In genomic region chr7:28972542-28972985, GRCm38 (mm10) we compare ENCODE assay signal across 8 mouse cellular contexts. TPM values are rescaled to one million over a fixed set of nuclear protein-coding genes. Genes with fewer than 3 reads are reported as not detected.
DNase-seq lines count a peak whose midpoint lies in the region; ATAC-seq and TF ChIP-seq lines count a peak whose summit lies in the region.

No protein-coding gene starts in this region.

- peaks cover 13% of the 10 kb centered on the region for H3K4me1 ChIP-seq in lung, embryonic 14.5 days (ENCODE audit: insufficient read depth)

- peaks cover 65% of the 10 kb centered on the region for H3K36me3 ChIP-seq in lung, embryonic 14.5 days (ENCODE audit: insufficient read depth)

- TF ChIP-seq CTCF in layer of hippocampus, adult 2 months (conservative IDR thresholded peaks at IDR 0.05): peak; percentile 83
- peak; percentile 87 for TF ChIP-seq CTCF in lung, embryonic 14.5 days (IDR thresholded peaks at IDR 0.05; ENCODE audit: low read depth)

- no peaks in the 10 kb centered on the region for H3K27me3 ChIP-seq in lung, embryonic 14.5 days (ENCODE audit: insufficient read depth, low read length)

- H3K9me3 ChIP-seq in lung, embryonic 14.5 days (ENCODE audit: low read depth, low read length): no peaks in the 10 kb centered on the region

- WGBS in lung, embryonic 14.5 days: 57% methylated on average over 8 of the region's 8 CpGs

- H3K9ac ChIP-seq in lung, embryonic 14.5 days: no peak overlapping the region

- H3K4me2 ChIP-seq in lung, embryonic 14.5 days: no peak overlapping the region

- peak overlapping the region; percentile 75 for H3K27ac ChIP-seq in layer of hippocampus, adult 2 months
- H3K27ac ChIP-seq in lung, embryonic 14.5 days (ENCODE audit: low read depth): peak overlapping the region; percentile 46; the same call in 1 of the 2 replicates

- no peak overlapping the region for H3K4me3 ChIP-seq in layer of hippocampus, adult 2 months
- H3K4me3 ChIP-seq in lung, embryonic 14.5 days (ENCODE audit: low read depth, low read length): no peak overlapping the region

- peak; percentile 21; the same call in 1 of the 2 replicates for ATAC-seq in lung, embryonic 14.5 days (ENCODE audit: insufficient read depth)

- DNase-seq in A20 (ENCODE audit: low read depth, low spot score): peak; percentile 79
- DNase-seq in Muller cell, postnatal 12 days (ENCODE audit: inconsistent ontology term): peak; percentile 80
- peak; percentile 81 to 84 for DNase-seq in cerebellum, postnatal 36 days
- peak; percentile 72 to 83 for DNase-seq in gastrocnemius, postnatal 4 days (ENCODE audit: low spot score in 2 of 2)
- DNase-seq in layer of hippocampus, adult 2 months (ENCODE audit: low spot score in 2 of 2): peak; percentile 49 to 83
- DNase-seq in lung, embryonic 14.5 days: peak; percentile 88
- peak; percentile 79 for DNase-seq in retina, postnatal 1 day
- DNase-seq in thymus, postnatal 4 days: peak; percentile 95

RNA-seq across cellular contexts. Expression of gene Eif3k, which starts 9.1 kb away (rescaled TPM):
- total RNA-seq in gastrocnemius, postnatal 4 days (2021): 100 to 1,000 TPM; 191 to 212 TPM
- 100 to 1,000 TPM; 198 to 202 TPM for total RNA-seq in layer of hippocampus, adult 2 months (2021)
- polyA plus RNA-seq in lung, embryonic 14.5 days (2014; fragmentation: Nextera tagmentation; extraction: Ambion mirVana): 392 and 398 TPM in 2 replicates

RNA-seq across cellular contexts. Expression of gene Map4k1, which starts 9.3 kb away (rescaled TPM):
- total RNA-seq in gastrocnemius, postnatal 4 days (2021): 1 to 10 TPM; 1.3 to 1.6 TPM
- 1 to 10 TPM in 1 of 2 experiments, under 1 TPM in 1; 0.90 to 1.8 TPM for total RNA-seq in layer of hippocampus, adult 2 months (2021)
- polyA plus RNA-seq in lung, embryonic 14.5 days (2014; fragmentation: Nextera tagmentation; extraction: Ambion mirVana): 8.5 and 10.7 TPM in 2 replicates

RNA-seq across cellular contexts. Expression of gene Actn4, which starts 10.4 kb away (rescaled TPM):
- total RNA-seq in gastrocnemius, postnatal 4 days (2021): 100 to 1,000 TPM; 133 to 160 TPM
- total RNA-seq in layer of hippocampus, adult 2 months (2021): 100 to 1,000 TPM; 131 to 134 TPM
- 266 and 270 TPM in 2 replicates for polyA plus RNA-seq in lung, embryonic 14.5 days (2014; fragmentation: Nextera tagmentation; extraction: Ambion mirVana)
